Mouse (Mus musculus) megakaryocyte, embryonic 14.5 days (primary cell): Measurements from ENCODE around the gene Ahdc1.

Experiments used
- FLI1 ChIP-seq: IDR thresholded peaks from 2 replicates; pipeline ENCODE4 v1.6.1; 2012; ENCODE audit warnings: low read length, inconsistent platforms, mixed read lengths
- GATA1 ChIP-seq: IDR thresholded peaks from 3 replicates; pipeline ENCODE4 v1.6.1; 2012; ENCODE audit warnings: mixed read lengths, low read length, inconsistent platforms, borderline replicate concordance

DNA sequence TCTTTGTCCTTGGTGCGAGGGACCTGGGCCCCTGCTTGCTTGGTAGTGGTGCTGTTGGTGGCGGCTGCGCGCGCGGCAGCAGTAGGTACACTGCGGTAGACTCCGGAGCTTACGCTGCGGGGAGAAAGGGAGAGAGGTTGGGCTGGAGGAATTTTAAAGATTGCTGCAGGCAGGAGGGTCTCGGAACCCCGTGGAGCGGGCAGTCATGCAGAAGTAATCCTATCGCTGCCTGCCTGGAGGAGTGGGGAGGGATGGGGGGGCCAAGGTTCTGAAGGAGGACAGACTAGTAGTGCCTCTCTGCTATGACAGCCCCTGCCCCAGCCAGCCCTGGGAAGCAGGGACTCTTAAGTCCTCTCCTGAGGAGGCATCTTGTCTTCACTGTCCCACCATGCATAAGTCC is 11.2 kb downstream of the Ahdc1 start:
- no peak for TF ChIP-seq GATA1
- TF ChIP-seq FLI1: no peak
